Mouse (Mus musculus) midbrain, embryonic 14.5 days (tissue): ENCODE data around the gene Zfp445. TPM values are rescaled to one million over a fixed set of nuclear protein-coding genes. Genes with fewer than 3 reads are reported as not detected.

Source experiments
- ATAC-seq: fragments of 200-750 bp; cut with Nextera tagmentation; 2 replicates; pipeline ENCODE4 v1.8.0; 2017; ENCODE audit warnings: moderate number of reproducible peaks, moderate library complexity; ENCODE audit not compliant: low FRiP score, low TSS enrichment
- DNase-seq: peaks from one replicate; pipeline ENCODE4 v3.0.0-alpha.2; 2015
- H3K27ac ChIP-seq: fragments of 300-500 bp; sonication (generic); replicated peaks from 2 replicates; pipeline ENCODE4 v1.5.1; 2014; ENCODE audit warnings: mild to moderate bottlenecking, low read depth, low read length, moderate library complexity
- H3K27me3 ChIP-seq: fragments of 300-500 bp; sonication (generic); 2 replicates; pipeline ENCODE4 v1.6.1; 2014; ENCODE audit warnings: low read length, control low read depth, mixed read lengths; ENCODE audit not compliant: control insufficient read depth, insufficient read depth
- H3K36me3 ChIP-seq: fragments of 300-500 bp; sonication (generic); 2 replicates; pipeline ENCODE4 v1.6.1; 2014; ENCODE audit warnings: low read length, control low read depth; ENCODE audit not compliant: control insufficient read depth, insufficient read depth
- H3K4me1 ChIP-seq: fragments of 300-500 bp; sonication (generic); 2 replicates; pipeline ENCODE4 v1.6.1; 2014; ENCODE audit warnings: mild to moderate bottlenecking, antibody characterized with exemption, low read length, control low read depth; ENCODE audit not compliant: control insufficient read depth, insufficient read depth
- H3K4me2 ChIP-seq: fragments of 300-500 bp; sonication (generic); 2 replicates; pipeline ENCODE4 v1.6.1; 2014; ENCODE audit warnings: mild to moderate bottlenecking, low read length, moderate library complexity
- H3K4me3 ChIP-seq: fragments of 300-500 bp; sonication (generic); replicated peaks from 2 replicates; pipeline ENCODE4 v1.5.1; 2014; ENCODE audit warnings: low read depth, low read length
- H3K9ac ChIP-seq: fragments of 300-500 bp; sonication (generic); replicated peaks from 2 replicates; pipeline ENCODE4 v1.6.1; 2014; ENCODE audit warnings: mild to moderate bottlenecking, low read length, moderate library complexity
- H3K9me3 ChIP-seq: fragments of 300-500 bp; sonication (generic); 2 replicates; pipeline ENCODE4 v1.6.1; 2016; ENCODE audit warnings: low read length, control low read depth, mixed read lengths; ENCODE audit not compliant: control insufficient read depth
- WGBS: fragments of 180-500 bp; shearing (Covaris S2); extraction: QIAGEN DNeasy Blood & Tissue Kit; methylation state at CpG from one replicate; pipeline ENCODE4 v1.1.7; 2014; 5-methylcytosine and 5-hydroxymethylcytosine counted together
- polyA plus RNA-seq: library from polyadenylated mRNA; unstranded; fragments of >200 nt; fragmentation: Nextera tagmentation; extraction: Ambion mirVana; gene quantifications from 2 replicates; pipeline ENCODE4 v1.2.1, GENCODE M21; 2014

Gene Zfp445
- polyA plus RNA-seq, 1 experiment from 2014 or later = 112 TPM

GRCm38 (mm10) chr9:122823374-122824017 lies 42.3 kb downstream of the Zfp445 start:
- H3K9me3 ChIP-seq = no peaks in the 10 kb centered on the region
- H3K9ac ChIP-seq = no peak overlapping the region
- ATAC-seq (no peak), DNase-seq (no peak)
- H3K36me3 ChIP-seq = peaks cover 62% of the 10 kb centered on the region
- H3K27me3 ChIP-seq = no peaks in the 10 kb centered on the region
- no peak overlapping the region for H3K4me2 ChIP-seq
- no peaks in the 10 kb centered on the region for H3K4me1 ChIP-seq
- WGBS = 90% methylated on average over 5 of the region's 5 CpGs
- H3K4me3 ChIP-seq = no peak overlapping the region
- H3K27ac ChIP-seq = no peak overlapping the region

DNA sequence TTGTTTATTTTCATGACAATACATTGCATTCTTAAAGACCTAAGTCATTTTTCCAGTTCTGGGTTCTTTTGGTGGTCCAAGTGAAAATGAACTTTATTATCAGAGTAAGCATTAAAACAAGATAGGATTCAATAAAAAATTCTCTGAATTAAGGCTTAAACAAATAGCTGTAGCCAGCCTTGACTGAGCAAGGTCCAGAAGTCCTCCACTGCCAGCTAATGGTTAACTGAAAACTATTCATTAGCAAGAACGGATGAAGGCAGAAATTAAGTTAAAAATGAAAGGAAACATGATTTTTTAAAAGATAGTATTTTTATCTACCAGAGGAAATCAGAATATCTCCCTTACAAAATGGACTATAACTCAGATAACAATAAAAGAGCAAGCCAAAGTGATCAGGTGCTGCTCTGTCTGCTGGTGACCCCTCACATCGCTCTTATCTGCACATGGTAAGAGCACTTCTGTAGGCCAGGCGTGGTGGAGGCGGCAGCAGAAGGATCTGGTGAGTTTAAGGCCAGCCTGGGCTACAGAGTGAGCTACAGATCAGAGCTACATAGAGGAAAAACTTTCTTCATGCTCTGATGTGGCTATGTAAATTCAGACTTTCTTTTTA lies 50.5 kb downstream of the Zfp445 start:
- Histone ChIP-seq H3K9me3 (no peaks in the 10 kb centered on the region), H3K27ac (no peak overlapping the region), H3K4me3 (no peak overlapping the region), H3K36me3 (peaks cover 40% of the 10 kb centered on the region), H3K27me3 (no peaks in the 10 kb centered on the region), H3K4me1 (no peaks in the 10 kb centered on the region), H3K9ac (no peak overlapping the region), H3K4me2 (no peak overlapping the region)
- DNase-seq (no peak), ATAC-seq (no peak)
- 90% methylated on average over 4 of the region's 4 CpGs for WGBS

- ATAC-seq (no peak), DNase-seq (no peak)
- H3K4me2 ChIP-seq = no peak overlapping the region
- no peaks in the 10 kb centered on the region for H3K9me3 ChIP-seq
- no peaks in the 10 kb centered on the region for H3K27me3 ChIP-seq
- no peak overlapping the region for H3K27ac ChIP-seq
- peaks cover 34% of the 10 kb centered on the region for H3K36me3 ChIP-seq
- no peak overlapping the region for H3K4me3 ChIP-seq
- no peaks in the 10 kb centered on the region for H3K4me1 ChIP-seq
- WGBS = 95% methylated on average over 2 of the region's 2 CpGs
- H3K9ac ChIP-seq = no peak overlapping the region
Measured at GRCm38 (mm10) chr9:122814775-122815174, 51.0 kb downstream of the Zfp445 start.

DNA sequence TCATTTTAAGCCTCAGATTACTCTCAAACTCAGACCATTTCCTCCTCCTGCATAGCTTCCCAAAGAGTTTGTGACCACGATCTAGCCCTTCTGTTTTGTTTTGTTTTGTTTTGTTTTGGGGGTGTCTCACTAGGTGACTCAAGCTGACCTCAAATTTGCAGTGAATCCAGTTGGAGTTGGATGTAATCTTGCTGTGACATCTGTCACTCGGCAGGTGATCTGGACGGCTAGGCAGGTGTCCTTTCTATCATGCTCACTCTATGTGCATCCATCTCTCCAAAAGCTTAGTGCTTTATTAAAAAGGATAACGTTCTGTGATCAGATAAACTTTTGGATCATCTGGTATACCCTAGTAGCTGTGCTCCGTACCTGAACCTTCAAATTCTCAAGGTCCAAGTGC lies 53.4 kb downstream of the Zfp445 start:
- ATAC-seq = no peak
- Histone ChIP-seq H3K27ac (no peak overlapping the region), H3K4me1 (no peaks in the 10 kb centered on the region), H3K27me3 (no peaks in the 10 kb centered on the region), H3K4me3 (no peak overlapping the region), H3K9ac (no peak overlapping the region), H3K4me2 (no peak overlapping the region), H3K36me3 (peaks cover 22% of the 10 kb centered on the region), H3K9me3 (no peaks in the 10 kb centered on the region)
- WGBS = 87% methylated on average over 5 of the region's 5 CpGs
- DNase-seq = no peak

- no peak overlapping the region for H3K27ac ChIP-seq
- H3K9me3 ChIP-seq = no peaks in the 10 kb centered on the region
- H3K4me3 ChIP-seq = no peak overlapping the region
- WGBS = 90% methylated on average over 3 of the region's 3 CpGs
- ATAC-seq (no peak), DNase-seq (no peak)
- H3K27me3 ChIP-seq = no peaks in the 10 kb centered on the region
- no peak overlapping the region for H3K9ac ChIP-seq
- no peak overlapping the region for H3K4me2 ChIP-seq
- peaks cover 12% of the 10 kb centered on the region; the same call in 1 of the 2 replicates for H3K4me1 ChIP-seq
- peaks cover 22% of the 10 kb centered on the region for H3K36me3 ChIP-seq
Measured at GRCm38 (mm10) chr9:122810212-122810611, 55.6 kb downstream of the Zfp445 start.

- Histone ChIP-seq H3K9me3 (no peaks in the 10 kb centered on the region), H3K36me3 (peaks cover 6% of the 10 kb centered on the region; the same call in 1 of the 2 replicates), H3K27ac (no peak overlapping the region), H3K4me1 (peaks cover 12% of the 10 kb centered on the region; the same call in 1 of the 2 replicates), H3K4me2 (no peak overlapping the region), H3K4me3 (no peak overlapping the region), H3K27me3 (no peaks in the 10 kb centered on the region), H3K9ac (no peak overlapping the region)
- no peak for ATAC-seq
- DNase-seq = no peak
- 98% methylated on average over 2 of the region's 2 CpGs for WGBS
Measured at GRCm38 (mm10) chr9:122807186-122807585, 58.6 kb downstream of the Zfp445 start.

GRCm38 (mm10) chr9:122805845-122806341 lies 59.9 kb downstream of the Zfp445 start:
- Histone ChIP-seq H3K4me2 (peak overlapping the region; percentile 95), H3K27me3 (no peaks in the 10 kb centered on the region), H3K4me3 (peak overlapping the region; percentile 57), H3K27ac (peak overlapping the region; percentile 93), H3K9me3 (no peaks in the 10 kb centered on the region), H3K36me3 (0 out of 2 replicates have a peak, but pooled peaks cover 2% of the 10 kb centered on the region), H3K9ac (peak overlapping the region; percentile 84), H3K4me1 (peaks cover 12% of the 10 kb centered on the region; the same call in 1 of the 2 replicates)
- WGBS = 12% methylated on average over 10 of the region's 10 CpGs
- DNase-seq = no peak
- ATAC-seq = no peak

GRCm38 (mm10) chr9:122805053-122805844 lies 60.6 kb downstream of the Zfp445 start, which contains the start of gene Tcaim:
TSS of gene Tcaim (plus strand) at chr9:122805539.
- DNase-seq = peak; percentile 97
- Histone ChIP-seq H3K27ac (peak within 1 kb of the TSS; percentile 93), H3K36me3 (no peaks in the 10 kb centered on the region), H3K4me2 (peak within 1 kb of the TSS; percentile 95), H3K9ac (peak within 1 kb of the TSS; percentile 84), H3K4me3 (peak within 1 kb of the TSS; percentile 57), H3K4me1 (peaks cover 12% of the 10 kb centered on the region; the same call in 1 of the 2 replicates), H3K27me3 (no peaks in the 10 kb centered on the region), H3K9me3 (no peaks in the 10 kb centered on the region)
- WGBS = 9% methylated on average over 37 of the region's 42 CpGs
- peak; percentile 99 for ATAC-seq
